Mouse (Mus musculus): ENCODE results near the gene Kcnk4.

DNA sequence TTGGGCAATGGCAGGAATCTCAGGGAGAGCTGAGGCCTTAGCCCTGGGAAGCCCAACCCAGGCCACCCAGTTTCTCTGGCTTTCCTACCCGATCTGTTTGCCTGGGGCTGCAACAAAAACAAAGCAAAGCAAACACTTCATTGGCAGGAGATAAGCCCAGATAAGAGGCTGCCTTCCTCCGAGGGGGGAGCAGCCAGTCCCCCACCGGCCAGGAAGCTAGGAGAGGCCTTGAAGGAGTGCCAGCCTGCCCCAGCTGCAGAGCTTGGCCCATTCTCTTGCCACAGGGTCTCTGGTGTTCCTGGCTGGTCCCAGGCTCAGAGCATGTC is 18.4 kb upstream of the Kcnk4 start:
- TF ChIP-seq CTCF (IDR thresholded peaks at IDR 0.05) (no peak), EP300 (IDR thresholded peaks at IDR 0.05) (peak; percentile 59)
